Mouse (Mus musculus) cerebellum, adult 2 months (tissue): Measurements from ENCODE around the gene St8sia1.

ENCODE experiments used
- CTCF ChIP-seq: fragments of 200-500 bp; IDR thresholded peaks from 2 replicates; pipeline ENCODE4 v1.5.1; 2011; ENCODE audit warnings: low read depth, mild to moderate bottlenecking, control low read depth, low read length, moderate library complexity, borderline replicate concordance; ENCODE audit not compliant: insufficient read depth
- POLR2A ChIP-seq: fragments of 200-500 bp; IDR thresholded peaks from 2 replicates; pipeline ENCODE4 v1.6.1; 2011; ENCODE audit warnings: low read length, control low read depth, borderline replicate concordance; ENCODE audit not compliant: insufficient read depth

DNA sequence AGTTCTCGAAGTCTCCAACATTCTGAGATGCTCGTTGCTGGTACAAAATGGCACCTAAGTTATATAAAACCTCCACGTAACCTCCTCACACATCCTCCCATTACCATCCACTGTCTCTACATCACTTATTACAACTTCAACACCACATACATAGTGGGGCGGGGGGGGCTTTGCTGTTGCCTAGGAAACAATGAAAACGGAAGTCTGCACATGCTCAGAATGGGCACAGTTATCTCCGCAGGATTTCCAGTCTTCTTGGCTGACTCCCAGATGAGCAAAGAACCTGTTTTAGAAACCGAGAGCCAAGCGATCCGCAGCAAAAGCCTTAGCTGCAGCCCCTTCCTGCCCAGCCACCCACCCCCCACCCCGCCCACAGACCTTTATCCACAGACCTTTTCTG, 174.5 kb downstream of the St8sia1 start:
- no peak for TF ChIP-seq CTCF
- no peak for TF ChIP-seq POLR2A
